Mouse (Mus musculus) layer of hippocampus, postnatal 14 days (tissue): Measurements from ENCODE around the gene Anln. TPM values are rescaled to one million over a fixed set of nuclear protein-coding genes. Genes with fewer than 3 reads are reported as not detected.
"Not testable (repeated sequence)": the region's sequence is repeated elsewhere in the genome, so short reads cannot be mapped to it uniquely, and the experiment has no call there.

Experiments used
- DNase-seq, 2 experiments: peaks; one replicate each; pipeline ENCODE4 v3.0.0; 2021 to 2022; ENCODE audit warnings: low spot score in 2 of 2, mixed read lengths in 1 of 2
- long read RNA-seq, 2 experiments: library from polyadenylated mRNA; stranded (forward); transcript quantifications; one replicate each; pipeline ENCODE4 v2.0.0; 2021
- total RNA-seq, 2 experiments: library from RNA; stranded (reverse); gene quantifications; 2 replicates each; pipeline ENCODE4 v1.2.3; 2021

Gene Anln
- total RNA-seq: 10 to 100 TPM; 15.5 to 16.2 TPM
- long read RNA-seq, experiment 1, partial matches to known transcripts: 5 of 6 reads
- long read RNA-seq, experiment 1, other reads (novel, unspliced or antisense): 1 of 6 reads
- long read RNA-seq, experiment 2, partial matches to known transcripts: 3 of 7 reads
- long read RNA-seq, experiment 2, other reads (novel, unspliced or antisense): 4 of 7 reads

DNA sequence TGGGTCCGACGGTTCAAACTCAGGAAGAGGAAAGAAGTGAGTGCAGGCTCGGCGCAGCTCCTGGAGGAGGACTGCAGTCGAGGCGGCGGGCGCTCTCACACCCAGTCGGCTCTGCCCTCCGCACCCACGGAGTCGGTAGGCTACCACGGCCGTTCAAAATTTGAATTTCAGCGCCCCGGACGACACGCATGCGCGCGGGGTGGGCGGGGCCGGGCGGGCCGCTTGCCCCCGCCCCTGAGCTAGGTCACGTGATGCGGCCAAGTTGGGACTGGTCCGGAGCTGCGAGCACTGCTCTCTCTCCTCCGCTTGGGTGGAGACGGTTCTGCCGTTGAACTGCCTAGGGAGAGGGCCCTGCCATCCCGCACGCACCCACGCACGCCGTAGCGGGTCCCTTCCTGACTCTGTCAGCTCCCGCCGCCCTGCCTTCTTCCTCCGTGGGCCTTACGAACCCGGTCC is at the start of gene Anln:
TSS of gene Anln (minus strand) at position 168 of the 456 bp plus-strand sequence.
- peak; percentile 80 to 88 for DNase-seq

DNA sequence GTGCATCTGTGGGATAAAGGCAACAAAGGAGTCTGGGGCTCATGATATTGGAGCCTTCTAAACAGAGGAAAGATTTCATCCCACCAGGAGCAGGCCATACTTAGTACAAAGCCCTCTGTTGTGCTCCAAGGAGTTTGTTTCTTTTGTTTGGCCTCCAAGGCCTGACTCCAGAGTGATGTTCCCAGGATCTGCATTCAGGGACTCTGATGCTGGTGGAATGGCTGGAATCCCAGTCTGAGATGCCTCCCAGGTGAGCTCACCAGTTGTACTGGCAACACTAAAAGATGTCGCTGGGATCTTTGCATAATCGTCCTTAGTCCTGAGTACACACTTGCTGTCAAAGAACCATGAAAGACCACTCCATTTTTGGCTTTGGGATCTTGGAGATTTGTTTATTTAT is 45.1 kb upstream of the Anln start:
- no peak for DNase-seq

- no peak for DNase-seq
Measured at GRCm38 (mm10) chr9:22433221-22433620, 44.2 kb upstream of the Anln start.

GRCm38 (mm10) chr9:22430315-22430840 is 41.4 kb upstream of the Anln start:
- DNase-seq: no peak

GRCm38 (mm10) chr9:22429533-22430241 is 40.7 kb upstream of the Anln start:
- DNase-seq: no peak

- DNase-seq: no peak
Measured at GRCm38 (mm10) chr9:22428666-22429410, 39.9 kb upstream of the Anln start.

GRCm38 (mm10) chr9:22428028-22428665 is 39.2 kb upstream of the Anln start:
- no peak for DNase-seq

GRCm38 (mm10) chr9:22424719-22425118 is 35.7 kb upstream of the Anln start:
- DNase-seq: no peak

DNA sequence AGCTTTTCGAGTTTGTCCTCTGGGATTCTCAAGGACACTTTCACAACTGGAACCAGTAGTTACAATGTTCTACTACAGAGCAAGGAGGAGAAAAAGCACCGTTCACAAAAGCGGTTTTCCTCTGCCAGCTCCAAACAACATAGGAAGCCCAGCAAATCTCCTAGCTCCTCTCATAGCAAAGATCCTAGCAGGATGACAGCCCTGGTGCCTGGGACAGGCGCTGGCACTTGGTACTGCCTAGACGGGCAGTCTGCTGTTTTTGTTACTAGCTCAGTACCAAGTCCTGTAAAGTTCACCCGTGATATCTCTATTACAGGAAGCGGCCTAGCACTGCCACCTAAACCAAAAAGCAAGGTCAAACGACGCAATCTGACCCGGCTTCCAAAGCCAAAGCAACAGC is 35.2 kb upstream of the Anln start:
- DNase-seq: no peak

DNA sequence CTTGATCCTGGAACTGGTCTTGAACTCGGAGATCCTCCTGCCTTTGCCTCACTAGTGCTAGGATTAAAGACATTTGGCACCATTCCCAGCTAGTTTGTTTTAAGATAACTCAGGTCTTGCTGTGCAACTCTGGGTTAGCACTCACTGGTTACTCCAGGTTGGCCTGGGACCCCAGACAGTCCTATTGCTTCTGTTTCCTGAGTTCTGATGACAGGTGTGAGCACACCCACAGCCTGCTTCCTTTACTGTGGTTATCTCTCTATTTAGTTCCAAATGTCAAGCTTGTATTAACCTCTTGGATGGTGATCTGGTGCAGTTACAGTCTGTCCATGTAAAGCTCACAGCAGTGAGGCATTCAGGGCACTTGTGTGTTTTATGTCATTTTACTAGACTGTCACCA is 34.5 kb upstream of the Anln start:
- DNase-seq: no peak

- DNase-seq: no peak
Measured at GRCm38 (mm10) chr9:22422559-22422958, 33.6 kb upstream of the Anln start.

GRCm38 (mm10) chr9:22420491-22420890 is 31.5 kb upstream of the Anln start:
- no peak for DNase-seq

GRCm38 (mm10) chr9:22419877-22420276 is 30.9 kb upstream of the Anln start:
- no peak for DNase-seq

GRCm38 (mm10) chr9:22417547-22417946 is 28.6 kb upstream of the Anln start:
- no peak for DNase-seq

DNA sequence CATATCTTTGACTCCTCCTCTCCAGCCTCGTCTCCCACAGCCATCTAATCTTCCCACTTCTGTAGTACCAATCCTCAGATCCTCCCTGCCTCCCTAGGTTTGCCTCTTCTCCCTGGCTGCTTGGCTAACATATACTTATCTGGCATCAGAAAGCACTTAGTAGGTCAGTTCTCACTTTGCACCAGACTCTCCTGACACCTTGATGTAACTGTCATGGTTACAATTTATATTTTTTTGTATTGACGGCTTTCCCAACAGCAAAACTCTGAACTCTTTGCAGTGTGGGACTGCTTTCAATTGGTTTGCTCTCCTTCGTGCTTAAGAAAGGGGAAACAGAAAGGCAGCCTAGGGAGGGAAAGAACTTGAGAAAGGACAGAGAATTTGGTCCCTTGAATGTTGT is 27.2 kb upstream of the Anln start:
- DNase-seq: no peak

- peak; percentile 96 to 99 for DNase-seq
Measured at GRCm38 (mm10) chr9:22411002-22411857, 22.2 kb upstream of the Anln start, which contains the start of gene 9530077C05Rik. TSS of gene 9530077C05Rik (plus strand) at chr9:22411513.

- no peak for DNase-seq
Measured at GRCm38 (mm10) chr9:22409501-22409900, 20.5 kb upstream of the Anln start.

DNA sequence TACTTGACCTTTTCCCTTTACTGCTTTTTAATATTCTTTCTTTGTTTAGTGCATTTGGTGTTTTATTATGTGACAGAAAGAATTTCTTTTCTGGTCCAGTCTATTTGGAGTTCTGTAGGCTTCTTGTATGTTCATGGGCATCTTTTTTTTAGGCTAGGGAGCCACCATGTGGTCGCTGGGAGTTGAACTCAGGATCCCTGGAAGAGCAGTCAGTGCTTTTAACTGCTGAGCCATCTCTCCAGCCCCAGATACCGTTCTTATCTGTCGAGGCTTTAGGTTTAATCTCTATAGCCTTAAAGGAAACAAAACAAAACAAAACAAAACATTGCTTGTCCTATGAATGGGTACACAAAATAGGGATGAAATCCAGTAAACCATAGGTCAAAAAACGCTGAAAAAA is 19.4 kb upstream of the Anln start:
- DNase-seq: peak in 1 of 2 experiments; percentile 50

DNA sequence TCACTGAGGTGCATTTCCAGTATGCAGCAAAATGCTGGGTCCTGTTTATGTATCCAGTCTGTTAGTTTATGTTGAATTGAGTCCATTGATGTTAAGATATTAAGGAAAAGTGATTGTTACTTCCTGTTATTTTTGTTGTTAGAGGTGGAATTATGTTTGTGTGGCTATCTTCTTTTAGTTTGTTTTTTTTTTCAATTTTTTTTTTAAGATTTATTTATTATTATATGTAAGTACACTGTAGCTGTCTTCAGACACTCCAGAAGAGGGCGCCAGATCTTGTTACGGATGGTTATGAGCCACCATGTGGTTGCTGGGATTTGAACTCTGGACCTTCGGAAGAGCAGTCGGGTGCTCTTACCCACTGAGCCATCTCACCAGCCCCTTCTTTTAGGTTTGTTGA is 18.6 kb upstream of the Anln start:
- DNase-seq: not testable (repeated sequence)

DNA sequence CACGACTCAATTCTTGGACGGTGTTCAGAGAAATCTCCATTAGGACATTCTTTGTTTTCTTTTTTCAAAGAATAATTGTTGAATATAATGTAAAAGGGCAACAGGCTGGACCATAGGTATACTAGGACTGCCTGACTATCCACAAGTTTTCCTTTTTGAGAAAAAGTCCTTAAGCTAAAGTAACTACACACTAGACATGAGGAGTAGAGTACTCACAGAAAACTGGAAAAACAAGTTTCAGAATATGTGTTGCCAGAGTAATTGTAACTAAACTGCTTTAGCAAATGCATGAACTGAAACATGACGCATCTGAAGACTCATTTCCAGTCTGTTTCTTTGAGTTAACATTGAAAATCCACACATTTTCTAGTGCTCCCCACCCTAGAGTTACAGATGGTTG is 16.4 kb upstream of the Anln start:
- no peak for DNase-seq
